Mouse (Mus musculus) right cerebral cortex, postnatal 36 days (tissue): ENCODE measurements around the gene Mfsd4b2.
A peak's percentile ranks its signal among the peaks of the same experiment; 100 is the strongest.
"Not testable (repeated sequence)": the region's sequence is repeated elsewhere in the genome, so short reads cannot be mapped to it uniquely, and the experiment has no call there.

Source experiments
- DNase-seq, 2 experiments: peaks; one replicate each; pipeline ENCODE4 v3.0.0; 2022; ENCODE audit warnings: low spot score in 2 of 2, mixed read lengths in 1 of 2

Gene Mfsd4b2

GRCm38 (mm10) chr10:39926616-39927139 is at the start of gene Mfsd4b2:
Mfsd4b2 (minus strand) TSS chr10:39926923.
- no peak for DNase-seq

GRCm38 (mm10) chr10:39975771-39976170 is 49.0 kb upstream of the Mfsd4b2 start:
- DNase-seq: no peak

- DNase-seq: no peak
Measured at GRCm38 (mm10) chr10:39974982-39975381, 48.3 kb upstream of the Mfsd4b2 start.

GRCm38 (mm10) chr10:39967512-39967911 is 40.8 kb upstream of the Mfsd4b2 start:
- DNase-seq: no peak

- no peak for DNase-seq
Measured at GRCm38 (mm10) chr10:39961906-39962305, 35.2 kb upstream of the Mfsd4b2 start.

- DNase-seq: no peak
Measured at GRCm38 (mm10) chr10:39960441-39960822, 33.7 kb upstream of the Mfsd4b2 start.

- peak; percentile 85 to 90 for DNase-seq
Measured at GRCm38 (mm10) chr10:39959761-39960440, 33.2 kb upstream of the Mfsd4b2 start, which contains the start of gene Mfsd4b3. Mfsd4b3 (minus strand) TSS chr10:39960153.

GRCm38 (mm10) chr10:39958266-39958665 is 31.5 kb upstream of the Mfsd4b2 start:
- no peak for DNase-seq

- DNase-seq: no peak
Measured at GRCm38 (mm10) chr10:39956340-39956878, 29.7 kb upstream of the Mfsd4b2 start.

- DNase-seq: no peak
Measured at GRCm38 (mm10) chr10:39955163-39955562, 28.4 kb upstream of the Mfsd4b2 start.

- no peak for DNase-seq
Measured at GRCm38 (mm10) chr10:39949377-39949954, 22.7 kb upstream of the Mfsd4b2 start.

- not testable (repeated sequence) for DNase-seq
Measured at GRCm38 (mm10) chr10:39947195-39947594, 20.5 kb upstream of the Mfsd4b2 start.

- no peak for DNase-seq
Measured at GRCm38 (mm10) chr10:39936553-39936952, 9.8 kb upstream of the Mfsd4b2 start.

GRCm38 (mm10) chr10:39924556-39924955 is 2.2 kb downstream of the Mfsd4b2 start:
- DNase-seq: not testable (repeated sequence)

- no peak for DNase-seq
Measured at GRCm38 (mm10) chr10:39912616-39913015, 14.1 kb downstream of the Mfsd4b2 start.

- no peak for DNase-seq
Measured at GRCm38 (mm10) chr10:39908768-39909441, 17.8 kb downstream of the Mfsd4b2 start.

- no peak for DNase-seq
Measured at GRCm38 (mm10) chr10:39906799-39907658, 19.7 kb downstream of the Mfsd4b2 start.

GRCm38 (mm10) chr10:39904191-39904590 is 22.5 kb downstream of the Mfsd4b2 start:
- no peak for DNase-seq

- DNase-seq: peak; percentile 77 to 87
Measured at GRCm38 (mm10) chr10:39898874-39899371, 27.8 kb downstream of the Mfsd4b2 start, which contains the start of gene Mfsd4b4. Mfsd4b4 (minus strand) TSS chr10:39899238.

GRCm38 (mm10) chr10:39896503-39896902 is 30.2 kb downstream of the Mfsd4b2 start:
- DNase-seq: no peak
